Mouse (Mus musculus): ENCODE measurements around the gene Fam20c. TPM values are rescaled to one million over a fixed set of nuclear protein-coding genes. Genes with fewer than 3 reads are reported as not detected.

Fam20c gene
- 68.2 and 69.9 TPM in 2 replicates for polyA plus RNA-seq (2012; rRNA removed)

DNA sequence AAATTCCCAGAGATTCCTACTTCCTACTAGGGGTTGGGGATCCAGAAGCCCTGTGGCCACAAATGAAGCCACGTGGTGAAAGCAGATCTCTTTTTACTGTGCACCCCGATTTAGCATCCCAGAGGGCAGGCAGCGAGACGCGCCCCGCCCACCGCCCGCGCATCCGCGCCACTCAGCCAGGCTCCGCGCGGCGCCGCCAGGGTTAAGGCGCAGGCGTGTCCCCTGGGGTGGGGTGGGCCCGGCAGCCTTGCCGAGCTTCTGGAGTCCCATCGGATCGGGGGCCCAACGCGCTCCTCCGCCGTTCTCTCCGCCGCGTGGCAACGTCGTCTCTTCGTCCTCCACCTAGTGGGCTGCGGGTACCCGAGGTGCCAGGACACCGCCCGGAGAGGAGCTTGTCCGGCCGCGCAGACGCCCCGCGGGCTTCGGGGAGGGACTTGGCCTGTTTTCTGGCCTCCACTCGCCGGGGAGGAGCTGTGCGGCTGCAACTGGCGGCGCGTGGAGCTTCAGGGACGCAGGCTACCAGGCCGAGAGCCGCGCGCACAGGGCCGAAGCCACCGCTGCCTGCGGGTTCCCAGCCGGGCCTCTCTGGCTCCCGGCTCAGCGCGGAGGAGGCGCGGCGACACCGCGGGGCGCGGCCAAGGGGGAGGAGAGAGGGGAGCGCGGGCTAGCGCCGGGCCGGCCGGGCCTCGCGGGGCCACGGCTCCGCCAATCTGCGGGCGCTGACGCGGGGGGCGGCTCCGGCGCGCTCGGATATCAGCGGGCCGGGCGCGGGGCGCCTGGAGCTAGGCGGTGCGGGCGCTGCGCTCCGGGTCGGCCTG lies at the start of gene Fam20c:
Gene Fam20c (plus strand): TSS at position 212 of the 818 bp plus-strand sequence.

DNA sequence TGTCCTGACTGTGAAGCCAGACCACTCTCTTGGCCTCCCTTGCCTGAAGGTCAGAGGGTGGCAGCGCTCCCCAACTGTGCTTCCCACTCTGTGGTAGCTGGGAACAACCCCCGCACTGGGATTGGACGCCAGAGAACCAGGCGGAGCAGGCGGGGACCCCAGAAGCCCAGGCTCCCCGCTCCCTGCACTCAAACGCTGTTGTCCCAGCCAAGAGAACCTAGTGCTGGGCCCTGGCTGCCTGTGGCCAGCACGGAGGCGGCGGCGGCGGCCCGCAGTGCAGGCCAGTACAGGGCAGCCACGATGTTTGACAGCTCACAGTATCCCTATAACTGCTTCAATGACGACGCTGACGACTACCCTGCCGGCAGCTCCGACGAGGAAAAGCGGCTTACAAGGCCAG lies 65.5 kb downstream of the Fam20c start, which contains the start of gene Gm5294:
Gene Gm5294 (plus strand): TSS at position 301 of the 400 bp plus-strand sequence.

Other genes starting within 250 kb of the Fam20c start
- gene 1700123K08Rik, start 189.8 kb upstream of the Fam20c start, polyA plus RNA-seq (2012; rRNA removed) = 0.05 TPM in 1 of 2 replicates, not detected in the other
- gene Zfp68, start 134.8 kb upstream of the Fam20c start, polyA plus RNA-seq (2012; rRNA removed) = 39.5 and 42.4 TPM in 2 replicates
- 15.8 and 16.0 TPM in 2 replicates for gene A430033K04Rik, start 131.7 kb upstream of the Fam20c start, polyA plus RNA-seq (2012; rRNA removed)
- 0.09 and 0.23 TPM in 2 replicates for gene Gm5294, start 65.6 kb downstream of the Fam20c start, polyA plus RNA-seq (2012; rRNA removed)
- gene Pdgfa, start 242.9 kb downstream of the Fam20c start, polyA plus RNA-seq (2012; rRNA removed) = 16.1 and 20.8 TPM in 2 replicates